Mouse (Mus musculus): ENCODE results near the gene Cacnb4.

Cacnb4 gene

DNA sequence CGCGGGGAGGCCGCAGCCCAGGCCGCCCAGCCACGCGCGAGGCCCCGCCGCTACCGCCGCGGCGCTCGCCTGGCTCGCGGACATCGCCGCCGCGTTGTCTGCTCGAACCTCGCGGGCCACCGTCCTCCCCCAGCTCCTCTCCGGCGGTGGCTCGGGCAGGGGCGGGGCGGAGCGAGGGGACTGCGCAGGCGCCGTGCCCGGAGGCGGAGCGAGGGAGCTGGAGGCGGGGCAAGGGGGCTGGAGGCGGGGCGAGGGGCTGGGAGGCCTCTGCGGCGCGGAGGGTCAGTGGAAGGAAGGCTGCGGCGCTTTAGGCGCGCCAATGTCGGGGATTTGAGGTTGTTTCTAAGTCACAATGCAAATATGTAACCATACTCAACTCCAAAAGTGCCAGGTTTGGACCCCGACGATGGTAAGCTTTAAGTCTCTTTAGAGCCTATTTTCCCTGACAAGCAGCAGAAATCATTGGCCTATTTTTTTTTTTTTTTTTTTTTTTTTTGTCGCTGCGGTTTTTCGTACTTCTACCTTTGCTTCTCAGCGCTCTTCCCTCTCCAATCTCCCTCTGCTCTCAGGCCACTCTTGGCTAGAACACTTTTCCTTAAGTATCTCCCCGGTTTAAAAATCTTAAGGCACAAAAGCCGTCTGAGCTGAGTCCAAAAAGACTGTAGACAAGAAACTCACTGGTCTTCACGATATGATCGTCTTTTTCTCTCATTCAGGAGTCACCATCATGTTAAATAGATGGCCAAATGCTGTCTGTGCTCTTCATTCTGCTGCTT lies 251.7 kb downstream of the Cacnb4 start, which contains the start of gene Arl5a:
Arl5a (minus strand) TSS at position 155 of the 776 bp plus-strand sequence.
- peak; percentile 85 for DNase-seq (ENCODE audit: low read depth, low spot score)

GRCm38 (mm10) chr2:52424248-52424728 lies 252.3 kb downstream of the Cacnb4 start:
- DNase-seq (ENCODE audit: low read depth, low spot score), result peak; percentile 59

DNA sequence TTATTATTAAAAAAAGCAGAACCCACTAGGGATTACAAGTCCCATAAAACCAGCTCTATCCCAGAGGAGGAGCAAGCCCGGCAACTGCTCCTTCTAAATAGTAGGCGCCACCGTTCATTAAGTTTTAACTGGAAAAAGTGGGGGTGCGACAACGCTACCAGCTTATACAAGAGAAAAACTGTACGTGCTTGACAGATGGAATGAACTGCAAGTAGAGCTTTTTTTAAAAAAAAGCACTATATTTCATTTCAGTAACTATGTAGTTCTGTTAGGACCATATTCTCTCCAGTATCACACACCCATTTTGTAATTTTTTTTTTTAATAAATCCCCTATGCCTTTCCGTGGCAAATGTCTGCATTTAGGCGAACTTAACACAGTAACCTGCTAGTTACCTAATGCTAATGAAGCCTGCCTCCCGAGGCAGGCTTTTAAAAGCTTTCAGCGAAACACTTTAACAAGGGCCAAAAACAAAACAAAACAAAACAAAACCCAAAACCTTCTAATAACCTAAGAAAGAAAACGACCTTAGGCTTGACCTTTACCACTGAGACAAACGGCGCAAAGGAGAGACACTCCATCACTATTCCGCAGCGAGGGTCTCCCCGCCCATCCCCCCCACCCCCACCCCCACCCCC lies 252.9 kb downstream of the Cacnb4 start:
- DNase-seq (ENCODE audit: low read depth, low spot score), result no peak

- no peak for DNase-seq (ENCODE audit: low read depth, low spot score)
Measured at GRCm38 (mm10) chr2:52422871-52423610, 253.6 kb downstream of the Cacnb4 start.

GRCm38 (mm10) chr2:52421197-52421596 lies 255.4 kb downstream of the Cacnb4 start:
- DNase-seq (ENCODE audit: low read depth, low spot score), result no peak

- DNase-seq (ENCODE audit: low read depth, low spot score), result no peak
Measured at GRCm38 (mm10) chr2:52420001-52420710, 256.5 kb downstream of the Cacnb4 start.

GRCm38 (mm10) chr2:52419295-52419694 lies 257.3 kb downstream of the Cacnb4 start:
- DNase-seq (ENCODE audit: low read depth, low spot score), result no peak

DNA sequence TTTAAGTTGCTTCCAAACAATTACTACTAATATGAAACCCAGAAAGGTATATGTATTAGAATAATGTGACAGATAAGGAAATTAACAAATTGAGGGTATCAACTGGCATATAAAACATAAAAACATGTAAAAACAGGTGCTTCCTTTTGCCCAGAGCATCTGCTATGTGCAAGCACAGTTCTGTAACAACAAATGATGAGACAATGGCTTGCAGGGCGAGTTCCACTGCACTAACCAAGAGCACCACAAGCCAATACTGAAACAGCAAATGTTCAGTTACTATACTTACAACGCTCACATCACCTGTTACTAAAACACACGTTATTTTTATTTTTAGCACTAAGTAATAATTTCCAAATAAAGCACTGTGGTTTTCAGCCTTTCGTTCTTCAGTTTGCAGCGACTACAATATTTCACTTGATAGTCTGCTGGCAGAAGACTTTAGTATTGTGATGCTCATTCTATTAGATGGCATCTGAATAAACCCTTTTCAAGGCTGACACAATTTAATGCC lies 264.1 kb downstream of the Cacnb4 start:
- DNase-seq (ENCODE audit: low read depth, low spot score), result no peak

DNA sequence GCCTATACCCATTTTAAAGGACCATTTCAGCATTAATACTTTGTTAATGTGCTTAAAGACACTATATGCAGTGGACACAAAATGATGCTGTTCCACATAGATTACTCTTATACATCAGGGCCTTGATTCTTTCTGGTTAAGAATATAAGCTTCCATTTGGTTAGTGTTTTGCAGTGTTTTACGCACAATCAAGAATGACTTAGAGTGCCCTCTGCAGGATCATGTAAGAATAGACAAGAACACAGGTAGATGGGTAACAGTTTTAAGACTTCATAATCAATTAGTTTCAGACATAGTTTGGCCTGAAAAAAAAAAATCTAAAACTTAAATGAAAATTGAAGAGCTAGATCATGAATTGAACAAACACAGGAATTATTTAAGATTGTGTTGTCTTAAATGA lies 270.2 kb downstream of the Cacnb4 start:
- no peak for DNase-seq (ENCODE audit: low read depth, low spot score)

DNA sequence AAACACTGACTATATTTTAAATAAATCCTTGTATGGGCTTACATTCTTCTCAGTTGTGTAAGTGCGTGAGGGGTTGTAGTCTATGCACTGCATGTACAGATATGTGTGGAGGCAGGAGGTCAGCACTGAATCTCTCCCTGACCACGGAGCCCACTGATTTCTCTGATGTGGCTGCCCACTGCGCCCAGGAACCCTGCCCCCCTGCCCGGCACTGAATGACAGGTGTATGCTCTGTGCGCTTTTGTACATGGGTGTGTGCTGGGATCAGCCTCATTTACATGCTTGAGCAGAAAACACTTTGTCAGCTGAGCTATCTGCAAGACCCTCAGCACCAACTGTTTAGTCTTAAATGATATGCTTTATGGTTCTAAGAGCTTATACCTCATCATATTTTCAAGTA lies 271.4 kb downstream of the Cacnb4 start:
- DNase-seq (ENCODE audit: low read depth, low spot score), result no peak

- DNase-seq (ENCODE audit: low read depth, low spot score), result no peak
Measured at GRCm38 (mm10) chr2:52394529-52394928, 282.1 kb downstream of the Cacnb4 start.

DNA sequence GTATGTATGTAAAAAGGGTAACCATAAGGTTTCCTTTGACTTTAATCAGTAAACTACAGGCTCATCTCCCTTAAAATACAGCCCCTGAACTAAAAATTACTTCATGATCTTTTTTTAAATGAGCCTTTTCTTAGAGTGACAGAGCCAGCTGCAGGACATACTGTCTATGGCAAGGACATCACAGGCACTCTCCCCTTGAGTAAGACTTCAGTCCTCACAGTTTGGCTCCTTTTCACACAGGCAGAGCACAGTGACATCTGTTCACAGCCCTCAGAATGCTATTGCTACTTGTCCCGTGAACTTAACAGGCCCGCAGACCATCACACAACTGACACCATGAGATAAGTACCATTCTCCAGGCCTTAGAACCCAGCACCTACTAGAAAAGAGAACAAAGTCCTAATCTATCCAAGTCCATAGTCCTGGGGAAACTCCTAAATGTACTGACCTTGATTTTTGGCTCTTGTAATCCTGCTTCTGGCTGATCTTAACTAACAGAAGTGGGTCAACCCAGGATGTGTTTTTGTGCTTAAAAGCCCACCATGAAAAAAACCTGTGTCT lies 286.1 kb downstream of the Cacnb4 start:
- DNase-seq (ENCODE audit: low read depth, low spot score), result no peak

DNA sequence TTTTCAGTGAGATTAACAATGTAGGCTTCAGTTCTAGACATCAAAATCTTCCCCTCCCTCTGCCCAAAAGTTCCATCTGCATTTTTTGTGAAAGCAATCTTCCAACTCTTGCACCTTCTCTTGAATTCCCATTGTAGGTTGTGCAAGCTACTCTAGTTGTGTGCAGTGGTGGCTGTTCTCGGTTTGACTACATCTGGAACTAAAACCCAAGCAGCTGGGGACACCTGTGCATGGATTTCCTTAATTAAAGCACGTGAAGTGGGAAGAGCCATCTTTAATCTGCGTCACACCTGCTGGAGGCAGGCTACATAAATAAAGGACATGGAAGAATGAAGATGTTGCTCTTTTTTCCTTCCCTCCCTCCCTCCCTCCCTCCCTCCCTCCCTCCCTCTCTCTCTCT lies 286.7 kb downstream of the Cacnb4 start:
- DNase-seq (ENCODE audit: low read depth, low spot score), result no peak

DNA sequence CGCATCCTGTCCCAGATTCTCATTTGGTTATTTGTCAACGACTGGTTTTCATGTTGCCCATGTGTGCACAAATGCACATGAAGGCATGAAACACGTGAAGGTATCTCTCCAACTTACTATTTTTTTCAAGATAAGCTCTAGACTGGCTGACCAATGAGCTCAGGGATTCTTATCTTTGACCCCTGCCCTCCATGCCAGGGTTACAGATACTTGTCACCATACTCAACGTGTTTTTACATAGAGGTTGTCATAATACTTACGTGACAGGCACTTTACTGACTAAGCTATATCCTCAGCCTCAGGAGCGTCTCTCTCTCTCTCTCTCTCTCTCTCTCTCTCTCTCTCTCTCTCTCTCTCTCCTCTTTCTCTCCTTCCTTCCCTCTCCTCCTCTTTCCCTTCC lies 290.2 kb downstream of the Cacnb4 start:
- DNase-seq (ENCODE audit: low read depth, low spot score), result no peak

- DNase-seq (ENCODE audit: low read depth, low spot score), result no peak
Measured at GRCm38 (mm10) chr2:52386037-52386436, 290.6 kb downstream of the Cacnb4 start.

DNA sequence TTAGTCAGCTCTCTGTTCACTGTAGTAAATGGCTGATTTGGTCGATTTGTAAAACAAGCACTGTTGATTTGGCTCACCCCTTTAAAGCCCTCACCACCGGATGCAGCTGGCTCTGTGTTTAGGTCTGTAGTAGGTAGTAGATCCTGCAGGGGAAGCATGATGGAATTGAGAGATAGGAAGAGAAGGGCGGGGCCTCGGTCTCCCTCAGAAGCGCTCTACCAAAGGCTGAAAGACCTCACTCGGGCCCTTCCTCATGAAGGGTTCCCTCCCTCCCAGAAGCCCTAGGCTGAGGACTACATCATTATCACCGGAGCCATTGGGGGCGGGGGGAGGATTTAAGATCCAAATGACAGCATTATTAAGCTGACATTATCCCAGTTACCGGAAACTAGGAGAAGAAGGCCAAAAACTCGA lies 297.8 kb downstream of the Cacnb4 start:
- DNase-seq (ENCODE audit: low read depth, low spot score), result peak; percentile 17

DNA sequence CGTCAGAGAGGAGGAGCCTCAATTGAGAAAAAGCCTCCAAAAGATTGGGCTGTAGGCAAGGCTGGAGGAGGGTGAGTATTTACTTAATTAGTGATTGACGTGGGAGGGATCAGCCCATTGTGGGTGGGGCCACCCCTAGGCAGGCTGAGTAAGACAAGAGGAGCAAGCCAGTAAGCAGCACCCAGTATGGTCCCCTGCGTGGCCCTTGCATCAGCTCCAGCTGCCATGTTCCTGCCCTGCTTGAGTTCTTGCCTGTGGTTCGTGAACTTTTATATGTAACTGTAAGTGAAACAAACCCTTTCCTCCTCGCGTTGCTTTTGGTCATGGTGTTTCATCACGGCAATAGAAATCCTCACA lies 298.2 kb downstream of the Cacnb4 start, which contains the start of gene Neb:
Neb (minus strand) TSS at position 27 of the 357 bp plus-strand sequence.
- DNase-seq (ENCODE audit: low read depth, low spot score), result peak; percentile 41
